Mouse (Mus musculus) erythroblast, adult 5-6 weeks (primary cell): ENCODE measurements around the gene Mettl21a. TPM values are rescaled to one million over a fixed set of nuclear protein-coding genes. Genes with fewer than 3 reads are reported as not detected.
"Not testable (repeated sequence)": the region's sequence is repeated elsewhere in the genome, so short reads cannot be mapped to it uniquely, and the experiment has no call there.

Source experiments
- ATAC-seq: replicated peaks from 2 replicates; pipeline ENCODE4 v1.8.0; 2016; ENCODE audit warnings: moderate number of reproducible peaks, mild to moderate bottlenecking, moderate TSS enrichment, inconsistent platforms; ENCODE audit not compliant: poor library complexity, low FRiP score, severe bottlenecking
- total RNA-seq, 2 experiments: library from RNA; stranded (forward) in 1 of 2; stranded (reverse) in 1 of 2; fragments of 150-400 nt in 1 of 2; fragments of 200-764, 138-1000 nt in 1 of 2; gene quantifications; 2 replicates each; pipeline versions ENCODE4 v1.2.3 to v1.2.4; 2015 to 2017; ENCODE audit warnings: low replicate concordance in 2 of 2

The Mettl21a gene
- total RNA-seq (2015; ENCODE audit: low replicate concordance), result 1.9 TPM in 1 of 2 replicates, not detected in the other
- total RNA-seq (2017; ENCODE audit: low replicate concordance), result 2.0 and 4.7 TPM in 2 replicates

GRCm38 (mm10) chr1:64616881-64617714 is at the start of gene Mettl21a:
Gene Mettl21a, minus strand, starts transcription at chr1:64617242.
- peak; percentile 93 for ATAC-seq

DNA sequence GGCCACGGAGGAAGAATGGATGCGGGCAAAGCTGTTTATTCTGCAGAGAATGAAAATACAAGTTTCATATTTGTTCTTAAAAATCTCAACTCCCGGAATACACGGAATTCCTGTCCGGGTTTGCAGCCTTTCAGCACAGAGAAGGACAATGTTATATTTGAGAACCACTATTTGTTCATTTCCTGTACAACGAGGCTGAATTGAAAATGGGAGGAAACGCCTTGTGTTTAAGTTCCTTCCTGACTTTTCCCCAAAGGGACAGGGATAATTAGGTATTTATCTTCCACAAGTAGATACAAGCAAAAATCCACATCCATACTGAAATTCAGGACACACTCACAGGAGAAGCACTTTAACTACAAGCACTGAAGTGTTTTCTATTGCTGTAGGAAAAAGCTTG is 41.8 kb upstream of the Mettl21a start:
- ATAC-seq, result no peak

GRCm38 (mm10) chr1:64656423-64657129 is 39.5 kb upstream of the Mettl21a start:
- ATAC-seq, result peak; percentile 67; the same call in 1 of the 2 replicates

DNA sequence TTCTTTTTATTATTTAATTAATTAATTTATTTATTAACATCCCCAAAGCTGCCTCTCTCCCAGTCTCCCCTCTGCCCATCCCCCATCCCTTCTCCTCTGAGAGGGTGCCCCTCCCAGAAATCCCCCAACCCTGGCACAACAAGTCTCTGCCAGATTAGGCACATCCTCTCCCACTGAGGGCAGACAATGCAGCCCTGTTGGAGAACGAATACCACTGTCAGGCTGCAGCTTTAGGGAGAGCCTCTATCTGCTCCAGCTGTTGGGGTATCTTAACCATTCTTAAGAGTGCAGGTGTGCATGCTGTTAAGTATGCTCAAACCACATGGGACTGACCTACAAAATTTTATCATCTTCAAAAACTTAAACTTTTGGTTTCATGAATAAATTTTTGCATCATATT is 38.4 kb upstream of the Mettl21a start:
- no peak for ATAC-seq

- ATAC-seq, result no peak
Observed at GRCm38 (mm10) chr1:64653701-64654100, 36.7 kb upstream of the Mettl21a start.

DNA sequence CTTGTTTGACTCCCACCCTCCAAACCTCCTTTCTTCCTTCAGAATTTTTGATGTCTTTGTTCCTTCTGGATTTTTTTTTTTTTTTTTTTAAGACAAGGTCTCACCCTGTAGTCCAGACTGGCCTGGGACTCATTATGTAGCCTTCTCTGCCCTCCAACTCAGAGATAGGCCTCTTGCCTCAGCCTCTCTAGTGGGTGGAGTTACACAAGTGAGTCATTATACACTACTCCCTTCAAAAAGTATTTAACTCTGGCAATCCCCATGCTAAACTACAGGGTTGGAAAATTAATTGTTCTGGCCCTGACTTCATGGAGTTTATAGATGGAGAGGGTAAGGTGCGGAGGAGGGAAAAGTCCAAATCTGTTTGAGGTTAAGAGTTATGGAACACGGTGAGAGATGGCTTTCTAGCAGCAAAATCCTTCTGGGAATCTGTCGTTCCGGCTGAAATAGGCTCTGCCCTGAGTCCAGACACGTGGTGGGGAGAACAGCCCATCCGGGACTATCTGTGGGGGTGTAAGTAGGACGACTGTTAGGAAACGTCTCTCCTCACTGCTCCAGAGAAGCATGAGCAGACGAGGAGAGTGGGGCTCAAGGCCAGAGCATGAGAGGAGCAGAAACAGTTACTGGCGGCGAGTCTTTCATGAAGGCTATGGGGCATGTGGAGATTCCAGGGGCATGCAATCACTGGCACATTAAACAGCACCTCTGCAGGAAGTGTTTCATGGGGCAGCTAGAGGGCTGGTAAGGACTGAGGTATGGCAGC is 32.5 kb upstream of the Mettl21a start:
- no peak for ATAC-seq

DNA sequence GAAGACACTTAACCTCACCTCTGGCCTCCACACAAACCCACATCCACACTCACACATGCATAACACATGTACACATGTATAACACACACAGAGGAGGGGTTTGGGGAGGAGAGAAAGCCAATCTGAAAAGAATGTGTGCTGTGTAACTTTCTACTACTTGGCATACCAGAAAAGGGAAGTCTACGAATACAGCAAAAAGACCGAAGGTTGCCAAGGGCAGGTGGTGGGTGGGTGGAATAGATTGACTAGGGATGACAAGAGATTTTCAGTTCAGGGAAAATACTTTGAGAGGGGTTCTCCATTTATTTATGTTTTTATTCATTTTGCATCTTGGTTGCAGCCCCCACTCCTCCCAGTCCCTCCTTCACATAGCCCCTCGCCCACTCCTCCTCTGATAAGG is 27.5 kb upstream of the Mettl21a start:
- ATAC-seq, result no peak

GRCm38 (mm10) chr1:64642541-64642940 is 25.5 kb upstream of the Mettl21a start:
- not testable (repeated sequence) for ATAC-seq

DNA sequence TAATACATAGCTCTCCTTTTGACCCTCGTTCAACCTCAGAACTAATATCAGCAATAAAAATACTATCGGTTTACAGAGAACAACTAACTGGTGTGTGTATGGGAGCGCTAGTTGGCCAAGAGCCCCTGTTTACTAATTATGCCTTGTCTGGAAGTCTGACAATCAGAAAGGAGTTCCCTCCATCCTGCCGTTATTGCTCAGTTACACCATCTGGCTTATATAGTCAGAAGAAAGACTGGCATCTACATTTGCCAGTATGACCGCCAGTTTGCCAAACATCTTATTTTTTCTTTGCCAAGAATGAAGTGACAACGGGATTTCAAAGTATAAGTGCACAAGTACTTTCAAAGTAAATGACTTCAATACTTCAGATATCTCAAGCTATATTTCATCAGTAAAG is 24.0 kb upstream of the Mettl21a start:
- no peak for ATAC-seq

DNA sequence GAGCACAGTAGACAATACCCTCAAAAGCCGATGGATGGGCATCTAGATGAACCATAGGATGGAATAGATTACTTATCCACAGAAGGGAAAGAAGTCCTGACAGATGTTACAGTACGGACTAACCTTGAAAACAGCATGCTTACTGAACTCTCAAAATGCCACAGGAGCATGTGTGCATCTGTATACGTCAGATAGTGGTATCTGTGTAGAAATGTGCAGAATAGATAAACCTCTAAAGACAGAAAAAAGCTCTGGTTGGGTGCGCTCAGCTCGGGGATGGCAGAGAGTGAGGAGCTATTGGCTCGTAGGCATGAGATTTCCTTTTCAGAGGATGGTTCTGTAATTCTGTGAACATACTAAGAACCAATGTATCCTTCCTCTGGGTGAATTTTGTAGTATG is 22.2 kb upstream of the Mettl21a start:
- ATAC-seq, result peak; percentile 64

DNA sequence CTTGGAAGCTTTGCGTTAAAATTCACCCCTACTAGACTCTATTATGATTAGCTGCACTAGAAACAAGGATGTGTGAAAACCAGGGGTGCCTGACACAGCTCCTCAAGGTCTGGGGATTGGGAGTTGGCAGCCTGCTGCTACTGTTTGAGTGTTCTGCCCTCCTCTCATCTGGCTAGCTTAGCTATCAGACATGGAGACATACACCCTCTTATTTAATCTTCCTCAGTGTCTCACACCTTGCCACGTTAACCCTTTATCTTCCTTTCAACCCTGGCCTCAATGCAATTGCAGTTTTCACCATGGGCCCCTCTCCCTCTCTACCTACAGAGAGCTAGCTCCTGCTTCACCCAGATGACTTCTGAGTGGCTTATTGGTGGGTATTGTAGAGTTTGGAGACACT is 18.6 kb upstream of the Mettl21a start:
- ATAC-seq, result no peak

DNA sequence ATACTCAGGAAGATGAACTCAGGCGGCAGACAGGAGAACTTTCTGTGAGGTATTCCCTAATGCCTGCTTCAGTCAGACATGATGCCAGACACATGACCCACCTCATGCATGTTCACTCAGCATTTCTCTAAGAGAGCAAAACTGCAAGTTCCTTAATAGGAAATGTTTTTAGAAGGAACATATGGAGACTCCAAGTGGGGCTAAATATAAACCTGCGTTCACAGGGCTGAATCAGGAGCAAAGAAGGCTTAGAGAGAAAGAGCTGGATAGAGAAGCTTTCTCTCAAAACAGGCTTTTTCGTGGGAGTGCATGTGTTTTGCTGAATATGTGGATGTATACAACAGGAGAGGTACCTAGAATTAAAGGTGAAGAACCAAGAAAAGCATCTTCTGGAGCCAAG is 16.2 kb upstream of the Mettl21a start:
- ATAC-seq, result no peak

- no peak for ATAC-seq
Observed at GRCm38 (mm10) chr1:64631526-64631925, 14.5 kb upstream of the Mettl21a start.

- ATAC-seq, result no peak
Observed at GRCm38 (mm10) chr1:64625214-64625613, 8.2 kb upstream of the Mettl21a start.

DNA sequence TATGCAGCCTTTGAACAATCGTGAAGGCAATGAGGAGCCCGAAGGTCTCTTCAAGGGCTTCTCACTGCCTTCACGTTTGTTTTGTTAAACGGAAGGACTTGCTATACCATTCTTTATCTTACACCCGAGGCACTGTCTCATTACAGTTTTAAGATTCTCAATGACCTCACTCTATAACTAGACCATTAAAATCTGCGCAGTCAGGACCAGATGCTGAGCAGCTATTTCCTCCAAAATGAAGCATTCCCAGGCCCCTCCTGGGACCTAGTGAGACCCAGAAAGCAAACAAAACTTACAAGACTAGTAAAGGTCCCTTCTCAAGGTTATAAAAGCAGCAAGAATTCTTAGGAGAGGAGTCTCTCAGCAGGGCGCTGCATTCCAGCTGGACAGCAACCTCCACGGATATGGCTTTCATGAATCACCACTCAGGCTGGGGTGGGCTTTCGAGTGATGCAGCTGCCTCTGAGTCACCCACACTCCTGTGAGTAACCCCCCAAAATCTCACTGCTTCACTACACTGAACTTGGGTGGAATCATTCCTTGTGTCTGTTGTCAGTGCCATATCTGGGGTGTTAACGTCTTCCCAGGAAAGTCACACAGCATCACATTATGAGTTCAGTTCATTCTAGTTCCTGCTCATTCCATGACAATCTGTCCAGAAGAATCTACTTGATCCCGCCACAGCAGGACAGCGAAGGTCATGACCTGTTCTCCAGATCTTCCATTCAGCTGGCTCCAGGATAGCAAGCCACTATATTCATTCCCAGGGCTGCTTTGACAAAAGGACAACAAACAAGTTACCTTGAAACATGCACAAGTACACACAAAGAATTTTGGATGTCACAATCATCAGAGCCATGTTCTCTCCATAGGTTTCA is 6.8 kb upstream of the Mettl21a start:
- ATAC-seq, result no peak

DNA sequence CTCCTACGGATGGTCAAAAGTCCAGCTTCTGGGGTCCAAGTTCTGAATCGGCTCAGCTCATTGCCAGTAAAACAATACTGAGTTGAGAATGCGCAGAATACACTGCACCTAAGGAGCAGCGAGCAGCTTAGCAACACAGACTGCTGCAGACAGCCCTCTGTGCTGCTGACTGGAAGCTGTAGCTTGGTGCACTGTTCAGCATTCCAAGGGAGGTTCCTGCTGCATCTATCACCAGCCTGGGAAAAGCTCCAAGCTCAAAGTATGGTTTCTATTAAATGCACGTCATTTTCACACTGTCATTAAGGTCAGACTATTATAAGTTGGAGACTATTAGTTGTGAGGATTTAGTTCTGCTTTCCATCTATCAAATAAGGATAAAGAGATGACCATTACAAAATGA is 4.1 kb upstream of the Mettl21a start:
- no peak for ATAC-seq

- ATAC-seq, result no peak
Observed at GRCm38 (mm10) chr1:64618226-64618625, 1.2 kb upstream of the Mettl21a start.

GRCm38 (mm10) chr1:64617715-64617984 is 608 bp upstream of the Mettl21a start:
- ATAC-seq, result peak; percentile 72

DNA sequence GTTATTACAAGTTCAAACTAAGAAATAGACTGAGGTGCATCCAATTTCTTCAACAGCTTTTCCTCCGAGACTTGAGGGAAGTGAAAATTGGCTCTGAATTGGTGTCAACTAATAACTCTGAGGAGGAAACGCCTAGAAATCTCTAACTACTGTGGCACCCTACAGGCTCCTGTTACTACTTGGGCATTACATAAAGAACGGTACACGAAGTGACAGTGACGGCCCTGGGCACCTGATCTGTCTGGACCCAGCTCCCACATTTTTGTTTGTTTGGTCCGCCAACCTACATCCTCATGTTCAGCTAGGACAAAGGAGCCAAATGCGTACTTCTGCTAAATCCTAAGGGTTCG is 536 bp downstream of the Mettl21a start:
- ATAC-seq, result peak; percentile 17; the same call in 1 of the 2 replicates

DNA sequence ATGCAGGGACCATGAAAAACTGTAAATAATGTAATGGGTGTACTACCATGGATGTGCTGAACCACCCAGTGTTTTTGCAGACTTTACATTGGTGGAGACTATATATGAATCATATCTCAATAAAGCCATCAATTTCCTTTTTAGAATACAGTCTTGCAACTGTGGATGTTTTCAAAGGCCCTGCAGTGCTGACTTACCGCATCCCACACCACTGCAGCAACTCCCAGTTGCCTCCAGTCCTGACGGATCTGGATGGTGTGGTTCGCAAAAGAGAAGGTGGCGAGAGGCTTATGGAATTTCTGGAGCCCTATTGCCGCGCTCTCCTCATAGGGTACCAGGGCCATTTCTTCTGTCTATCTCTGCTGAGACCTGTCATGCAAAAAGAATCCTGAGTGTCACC is 966 bp downstream of the Mettl21a start:
- ATAC-seq, result no peak
